Mouse (Mus musculus) cerebellum, postnatal 36 days (tissue): ENCODE measurements around the gene Slc39a11.
A peak's percentile ranks its signal among the peaks of the same experiment; 100 is the strongest.

Experiments used
- DNase-seq, 2 experiments: peaks; one replicate each; pipeline ENCODE4 v3.0.0; 2021 to 2022; ENCODE audit warnings: mixed read lengths in 2 of 2

Gene Slc39a11

DNA sequence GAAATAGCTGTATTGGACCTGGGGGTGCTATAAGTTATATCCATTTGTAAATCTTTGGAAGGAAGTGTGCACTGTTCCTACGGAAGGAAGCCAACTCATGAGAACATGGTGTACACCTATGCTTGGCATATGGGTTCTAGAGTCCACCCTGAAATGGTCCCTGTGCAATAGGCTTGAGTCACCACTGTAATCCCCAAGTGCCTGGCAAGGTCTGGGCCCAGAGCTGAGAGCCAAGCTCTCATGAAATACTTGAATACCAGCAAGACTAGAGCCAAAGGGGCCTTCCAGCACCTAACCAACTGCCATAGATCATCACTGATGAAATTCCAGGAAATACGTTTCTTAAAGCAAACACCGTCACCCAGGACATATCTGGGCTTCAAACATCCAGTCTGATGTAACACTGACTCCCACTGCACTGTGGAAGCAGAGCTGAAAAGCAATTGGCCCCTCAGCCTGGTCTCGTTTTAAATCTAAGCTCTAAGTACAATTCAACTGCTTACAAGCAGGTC lies 111.4 kb downstream of the Slc39a11 start:
- DNase-seq = no peak

DNA sequence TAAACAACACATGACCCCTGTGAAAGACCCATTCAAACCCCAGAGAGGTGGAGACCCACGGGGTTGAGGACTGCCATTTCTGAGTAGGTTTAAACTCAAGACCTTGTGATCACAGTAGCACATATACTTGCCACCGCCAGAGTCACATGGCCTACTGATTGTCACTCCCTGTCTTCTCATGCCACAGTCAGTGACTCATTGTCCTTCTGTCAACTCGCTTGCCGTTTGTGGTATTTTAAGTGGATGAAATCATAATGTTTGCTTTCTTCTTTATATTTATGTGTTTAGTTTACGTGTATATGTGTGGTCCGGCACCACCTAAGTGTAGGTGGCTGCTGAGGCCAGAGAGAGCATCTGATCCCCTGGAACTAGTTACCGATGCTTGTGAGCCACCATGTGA lies 112.2 kb downstream of the Slc39a11 start:
- DNase-seq = no peak

DNA sequence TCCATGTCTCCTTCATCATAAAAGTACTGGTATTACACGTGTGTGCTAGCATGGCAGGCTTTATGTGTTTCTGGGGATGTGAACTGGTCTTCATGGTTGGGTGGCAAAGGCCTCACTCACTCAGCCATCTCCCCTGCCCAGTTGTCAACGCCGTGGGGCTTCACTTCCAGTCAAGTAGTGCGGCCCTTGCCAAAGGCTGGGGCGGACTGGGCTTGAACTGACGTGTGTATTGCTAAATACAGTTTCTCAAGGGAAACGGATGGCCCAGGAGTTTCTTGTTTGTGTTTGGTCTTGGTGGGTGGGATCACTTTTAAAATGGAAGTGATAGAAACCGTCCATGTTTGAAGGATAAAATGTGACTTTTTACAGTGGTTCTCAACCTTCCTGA lies 112.7 kb downstream of the Slc39a11 start:
- no peak for DNase-seq

DNA sequence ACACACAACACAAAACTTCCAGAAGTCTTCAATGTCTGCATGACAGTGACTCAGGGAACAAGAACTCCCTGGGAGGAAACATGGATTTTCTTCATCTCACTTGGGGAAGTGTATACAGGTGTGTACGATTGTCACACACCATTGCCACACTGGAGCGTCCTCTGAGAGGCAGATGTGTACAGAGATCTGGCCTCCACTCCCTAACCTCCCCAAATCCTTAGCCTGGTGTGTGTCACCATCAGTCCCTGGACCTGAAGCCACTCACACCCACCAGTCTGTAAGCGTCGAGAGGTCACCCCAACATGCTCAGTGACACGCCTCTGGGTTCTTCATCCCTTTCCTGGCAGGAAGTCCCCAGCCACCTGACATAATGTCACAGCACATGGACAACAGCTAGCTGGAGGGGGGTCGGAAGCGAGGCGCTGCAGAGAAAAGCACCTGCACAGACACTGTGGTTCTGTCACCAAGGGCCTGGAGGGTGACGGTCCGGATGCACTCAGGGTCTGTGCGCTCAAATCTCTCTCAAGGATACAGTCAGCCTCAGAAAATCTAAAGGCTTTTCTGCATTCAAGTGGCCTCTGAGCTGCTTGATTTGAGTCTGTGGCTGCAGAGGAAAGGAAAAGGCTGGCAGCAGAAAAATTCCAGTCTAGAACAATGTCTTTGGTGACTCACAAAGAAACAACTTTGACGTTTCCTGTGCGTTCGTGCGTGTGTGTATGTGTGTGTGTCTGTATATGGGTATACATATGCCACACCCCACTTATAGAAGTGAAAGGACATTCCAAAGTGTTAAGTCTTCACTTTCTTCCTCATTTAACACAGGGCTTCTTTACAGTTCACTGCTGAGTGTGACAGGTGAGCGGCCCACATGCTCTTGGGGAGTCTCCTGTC lies 113.3 kb downstream of the Slc39a11 start:
- no peak for DNase-seq

DNA sequence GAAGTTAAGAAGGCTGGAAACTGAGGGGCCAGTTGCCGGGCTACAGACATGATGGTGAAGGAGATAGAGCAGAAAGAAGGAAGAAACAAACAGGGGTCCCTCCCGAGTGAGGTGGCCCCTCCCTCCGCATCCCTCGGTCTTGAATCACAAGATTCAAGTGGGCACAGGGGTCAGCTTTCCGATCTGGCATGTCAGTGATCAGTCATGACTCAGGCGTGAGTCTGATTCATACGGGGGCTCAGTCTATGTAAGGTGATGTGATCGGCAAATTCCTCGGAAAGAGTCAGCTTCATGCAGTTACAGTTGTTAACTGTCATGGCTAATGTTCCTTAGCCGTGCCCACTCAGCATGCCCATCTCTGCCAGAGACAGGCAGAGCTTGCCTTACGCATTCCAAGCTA lies 115.5 kb downstream of the Slc39a11 start:
- DNase-seq = no peak

DNA sequence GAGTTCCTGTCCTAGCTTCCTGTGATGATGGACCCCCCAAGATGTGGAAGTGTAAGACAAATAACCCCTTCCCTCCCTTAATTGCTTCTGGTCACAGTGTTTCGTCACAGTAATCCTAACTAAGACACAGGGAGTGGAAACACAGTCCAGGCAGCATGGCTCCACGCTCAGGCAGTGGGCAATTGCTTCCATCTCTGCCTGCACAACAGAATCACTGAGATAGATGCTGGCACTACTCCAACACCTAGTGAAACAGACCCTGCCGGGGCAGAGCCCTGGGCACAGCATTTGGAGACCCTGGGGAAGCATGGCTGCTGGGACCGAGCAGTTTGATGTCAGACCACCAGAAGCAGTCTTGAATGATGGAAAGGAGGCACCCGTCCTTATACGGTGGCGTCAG lies 115.9 kb downstream of the Slc39a11 start:
- DNase-seq = no peak

DNA sequence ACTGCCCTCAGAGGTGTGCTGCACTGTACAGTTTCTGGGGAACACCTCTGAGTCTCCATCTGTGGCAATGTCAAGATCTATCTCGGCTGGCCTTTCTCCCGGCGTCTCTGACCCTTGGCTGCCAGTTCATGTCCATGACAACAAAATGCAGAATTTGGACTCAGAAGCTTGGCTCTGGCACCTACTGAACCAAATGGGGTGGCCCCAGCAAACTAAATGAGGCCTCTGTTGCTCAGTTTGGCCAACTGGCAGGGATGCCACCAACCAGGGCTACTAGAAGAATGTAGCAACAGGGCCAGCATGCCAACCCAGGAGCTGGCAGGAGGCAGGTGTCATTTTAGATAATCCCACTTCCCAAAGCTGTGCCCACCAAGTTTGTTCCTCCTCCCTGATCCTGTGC lies 121.5 kb downstream of the Slc39a11 start:
- peak in 1 of 2 experiments; percentile 18 for DNase-seq

DNA sequence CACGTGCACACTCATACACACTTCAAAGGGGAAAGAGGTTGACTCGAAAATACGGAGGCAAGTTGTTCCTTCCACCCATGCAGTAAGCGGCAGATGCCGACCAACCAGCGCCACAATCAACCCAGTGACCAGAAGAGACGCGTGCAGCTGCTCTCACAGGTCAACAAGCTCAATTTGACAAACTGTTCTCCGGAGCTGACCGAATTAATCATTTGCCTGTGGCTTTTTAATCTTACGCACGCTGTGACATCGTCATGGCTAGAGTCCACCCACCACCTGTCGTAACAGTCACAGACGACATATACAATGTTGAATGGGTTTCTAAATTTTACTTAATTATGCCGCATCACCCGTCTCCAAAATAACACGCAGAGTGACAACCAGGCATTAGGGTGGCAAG lies 124.1 kb downstream of the Slc39a11 start:
- no peak for DNase-seq

DNA sequence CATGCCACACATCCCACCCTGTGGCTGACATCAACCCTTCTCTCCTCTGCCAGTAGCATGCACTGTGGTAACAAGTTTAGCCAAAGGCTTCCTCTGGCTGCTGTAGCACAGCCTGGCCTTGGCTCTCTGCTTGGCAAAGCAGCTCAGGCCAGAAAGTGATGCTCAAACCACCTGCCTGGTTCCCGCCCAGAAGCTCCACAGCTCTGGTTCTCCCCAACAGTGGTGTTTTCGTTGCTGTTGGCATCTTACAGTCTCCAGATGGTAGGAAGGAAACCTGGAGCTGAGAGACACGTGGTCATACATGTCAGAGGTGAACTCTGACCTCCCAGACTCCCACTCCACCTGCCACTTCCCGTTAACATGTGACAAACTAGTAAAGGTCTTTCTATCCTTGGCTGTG lies 127.2 kb downstream of the Slc39a11 start:
- DNase-seq = no peak

DNA sequence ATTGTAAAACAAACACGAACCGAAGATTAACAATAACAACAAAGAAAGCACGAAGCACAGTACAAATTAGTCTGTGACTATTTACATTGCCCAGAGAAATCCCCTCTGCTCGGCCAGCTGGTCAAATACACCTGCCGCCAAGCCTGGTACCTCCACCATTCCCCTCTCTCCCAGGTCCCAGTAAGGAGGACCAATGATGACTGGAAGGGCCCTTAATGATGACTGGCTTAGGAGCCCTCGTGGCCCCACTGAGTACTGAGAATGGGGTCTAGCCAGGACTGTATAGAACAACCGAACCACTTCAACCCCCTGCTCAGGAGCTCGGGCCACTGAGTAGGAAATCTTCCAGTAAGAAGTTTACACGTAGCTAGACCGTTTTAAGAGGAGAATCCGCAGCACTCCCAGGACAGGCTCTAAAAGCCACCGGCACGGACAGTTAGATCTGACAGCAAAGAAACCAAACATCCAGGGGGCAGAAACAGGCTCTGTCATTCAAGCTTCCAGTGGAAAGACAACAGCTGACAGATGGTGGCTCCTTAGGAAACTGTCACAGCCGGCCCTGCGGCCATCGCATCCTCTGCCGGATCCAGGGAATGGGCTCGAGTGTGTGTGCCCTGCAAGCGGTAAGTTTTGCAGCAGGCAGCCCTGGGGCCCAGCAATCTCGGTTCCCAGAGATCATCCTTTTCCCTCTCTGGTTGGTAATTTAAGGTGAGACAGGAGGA lies 128.2 kb downstream of the Slc39a11 start:
- DNase-seq = peak; percentile 20 to 23

DNA sequence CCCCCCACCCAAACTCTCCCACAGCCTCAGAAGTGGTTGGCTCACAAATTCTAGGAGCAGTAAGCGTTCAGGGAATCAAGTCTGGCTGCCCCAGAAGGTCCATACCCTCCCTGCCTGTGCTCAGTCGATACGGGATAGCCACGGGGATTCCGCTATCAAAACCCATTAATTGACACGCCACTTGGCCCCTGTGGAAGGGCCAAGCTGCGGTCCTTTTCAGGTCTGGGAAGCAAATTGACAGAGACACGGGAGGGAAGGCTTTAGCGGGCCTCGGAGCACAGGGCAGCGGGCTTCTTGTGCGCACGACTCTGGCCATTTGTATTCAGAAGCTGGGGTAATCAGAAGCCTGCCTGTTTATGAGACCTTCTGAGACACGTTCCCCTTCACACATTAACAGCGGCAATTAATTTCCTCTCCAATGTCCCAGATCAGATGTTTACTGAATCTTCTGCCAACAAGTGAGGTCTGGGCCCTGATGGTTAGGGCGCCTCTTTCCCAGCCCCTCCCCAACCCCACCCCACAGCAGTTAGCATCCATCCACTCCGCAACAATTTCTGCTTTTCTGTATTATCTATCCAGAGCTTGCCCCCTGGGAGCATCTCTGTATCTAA lies 128.9 kb downstream of the Slc39a11 start:
- no peak for DNase-seq

DNA sequence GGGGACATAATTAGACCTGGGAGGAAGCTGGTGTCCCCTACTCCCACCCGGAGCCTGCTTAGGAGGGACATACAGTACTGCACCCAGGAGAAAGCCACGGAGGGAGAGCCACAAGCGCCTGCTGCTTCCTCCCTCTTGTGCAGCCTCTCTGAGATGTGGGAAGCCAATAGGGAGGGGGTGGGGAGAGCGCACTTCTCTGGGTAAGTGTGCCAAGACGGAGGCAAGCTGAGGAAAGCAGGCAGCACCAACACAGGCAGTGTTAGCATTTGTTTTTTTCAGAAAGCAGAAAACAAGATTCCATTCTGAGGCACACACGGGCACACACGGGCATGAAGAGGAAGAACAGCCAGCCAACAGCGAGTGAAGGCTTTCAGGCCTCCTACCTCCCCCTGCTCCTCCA lies 129.5 kb downstream of the Slc39a11 start:
- no peak for DNase-seq

DNA sequence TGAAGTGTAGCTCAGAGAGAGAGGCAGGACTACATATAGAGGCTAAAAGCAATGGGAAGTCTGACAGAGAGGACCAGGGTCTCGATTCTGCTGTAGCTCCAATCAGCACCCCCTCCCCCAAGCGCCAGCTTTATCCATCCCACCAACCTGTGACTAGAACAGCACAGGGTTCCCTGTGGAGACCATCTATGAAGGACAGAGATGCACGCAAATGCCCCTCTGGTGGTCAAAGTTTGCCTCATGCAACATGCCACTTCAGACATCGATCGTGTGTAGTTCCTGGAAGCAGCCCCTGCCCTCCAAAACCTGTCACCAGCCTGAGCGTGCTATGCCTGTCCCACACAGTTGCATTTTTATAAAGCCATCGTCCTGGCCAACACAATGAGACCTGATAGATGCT lies 129.9 kb downstream of the Slc39a11 start:
- no peak for DNase-seq

DNA sequence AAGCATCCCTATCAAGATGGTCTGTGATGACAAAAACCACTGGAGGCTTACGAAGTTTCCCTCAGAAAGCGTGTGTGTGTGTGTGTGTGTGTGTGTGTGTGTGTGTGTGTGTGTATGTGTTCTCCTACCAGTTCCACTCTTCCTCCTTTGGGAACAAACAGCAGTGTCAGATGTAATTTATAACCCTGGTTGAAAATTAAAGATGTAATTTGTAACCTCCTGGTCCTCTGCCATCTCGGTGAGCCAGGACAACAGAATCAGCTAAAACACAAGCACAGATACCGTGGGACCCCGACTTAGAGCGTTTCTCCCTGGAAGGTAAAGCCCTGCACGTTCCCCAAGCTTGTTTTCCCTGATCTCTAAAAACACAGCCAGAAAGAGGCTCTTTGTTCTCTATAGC lies 131.7 kb downstream of the Slc39a11 start:
- DNase-seq = no peak

DNA sequence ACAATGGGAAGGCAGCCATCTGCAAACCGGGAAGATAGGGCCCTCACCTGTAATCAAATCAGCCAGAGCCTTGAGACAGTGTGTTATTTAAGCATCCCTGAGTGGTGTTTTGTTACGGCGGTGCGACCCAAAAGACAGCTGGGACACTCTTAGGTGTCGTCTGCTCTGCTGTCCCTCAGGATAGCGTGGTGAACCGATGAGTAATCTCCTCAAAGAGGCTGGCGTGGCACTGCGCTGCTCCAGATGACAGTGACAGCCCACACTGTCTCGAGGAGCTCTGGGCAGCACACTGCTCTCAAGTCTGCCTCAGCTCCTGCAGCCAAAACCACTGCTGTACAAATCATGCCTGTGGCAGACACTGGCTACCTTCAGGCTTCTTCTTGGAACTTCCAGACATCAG lies 133.7 kb downstream of the Slc39a11 start:
- no peak for DNase-seq

DNA sequence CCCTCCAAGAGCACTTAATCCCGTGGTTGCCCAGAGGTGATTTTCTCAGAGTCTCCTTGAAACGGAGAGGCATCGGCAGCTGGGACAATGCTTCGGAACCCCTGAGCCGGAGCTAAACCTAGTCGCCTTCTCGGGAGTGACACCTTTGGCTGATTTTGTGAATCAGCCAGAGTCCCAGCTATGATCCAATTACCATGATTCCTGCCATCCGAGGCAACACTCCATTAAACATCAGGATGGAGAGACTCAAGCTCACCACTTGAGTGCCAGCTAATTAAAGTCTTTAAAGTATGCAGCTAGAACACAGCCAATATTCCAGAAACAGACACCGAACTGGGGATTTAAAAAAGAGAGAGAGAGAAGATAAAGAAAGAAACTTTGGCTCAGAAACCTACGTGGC lies 136.9 kb downstream of the Slc39a11 start:
- DNase-seq = no peak

DNA sequence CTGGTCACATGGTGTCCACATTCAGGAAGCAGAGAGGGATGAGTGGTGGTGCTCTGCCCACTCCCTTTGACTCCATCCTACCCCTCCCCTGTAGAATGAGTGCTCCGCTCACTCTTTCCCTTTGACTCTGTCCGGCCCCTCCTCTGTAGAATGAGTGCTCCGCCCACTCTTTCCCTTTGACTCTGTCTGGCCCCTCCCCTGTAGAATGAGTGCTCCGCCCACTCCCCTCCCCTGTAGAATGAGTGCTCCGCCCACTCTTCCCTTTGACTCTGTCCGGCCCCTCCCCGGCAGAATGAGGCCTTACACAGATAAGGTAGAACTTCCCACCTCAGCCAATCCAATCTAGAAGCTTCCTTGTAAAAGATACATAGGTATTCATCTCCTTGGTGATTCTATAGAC lies 137.7 kb downstream of the Slc39a11 start:
- DNase-seq = no peak

DNA sequence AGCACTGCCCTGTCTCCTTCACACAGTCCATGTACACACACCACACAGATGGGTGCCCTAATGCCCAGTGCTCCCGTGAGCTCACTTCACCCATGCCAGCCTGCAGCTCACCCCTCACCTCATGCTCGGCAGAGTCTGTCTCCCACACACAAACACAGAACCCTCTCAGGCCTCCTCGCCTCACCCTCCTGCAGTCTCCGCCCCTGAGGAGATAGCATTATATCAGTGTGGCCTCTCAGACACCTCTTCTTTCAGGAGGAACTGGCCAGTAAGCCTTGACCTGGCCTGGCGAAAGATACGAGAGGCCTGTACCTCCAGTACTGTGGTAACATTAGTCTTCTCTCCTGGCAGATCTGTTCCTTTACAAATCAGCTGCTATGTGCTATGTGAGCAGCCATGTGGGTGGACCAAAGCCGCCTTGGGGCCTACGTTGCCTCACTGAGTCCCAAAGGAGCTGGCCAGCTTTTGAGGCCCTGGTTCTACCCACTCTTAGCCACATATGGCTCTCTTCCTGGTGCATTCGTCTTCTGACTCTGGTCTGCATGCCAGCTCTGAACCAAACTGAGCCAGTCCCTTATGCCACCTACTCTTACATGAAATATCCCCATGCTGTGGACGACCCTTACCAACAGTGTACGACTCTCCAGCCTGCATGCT lies 138.8 kb downstream of the Slc39a11 start:
- DNase-seq = no peak

DNA sequence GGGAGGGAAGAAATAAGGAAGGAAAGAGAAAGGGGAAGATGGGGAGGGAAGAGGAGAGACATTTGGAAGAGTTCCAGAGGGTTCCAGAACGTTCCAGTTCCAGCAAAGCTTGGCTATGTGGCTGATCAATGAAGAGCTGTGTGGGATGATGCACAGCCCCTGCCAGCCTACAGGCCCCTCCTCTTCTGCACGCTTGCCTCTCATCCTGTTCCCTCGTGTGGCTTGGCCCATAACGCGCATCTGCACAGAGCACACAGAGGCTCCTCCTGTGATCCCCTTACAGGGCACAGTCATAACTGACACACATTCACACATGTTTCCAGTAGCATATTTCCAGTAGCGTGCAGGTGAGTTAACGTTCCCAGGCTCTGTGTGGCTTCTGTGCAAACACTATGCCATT lies 139.6 kb downstream of the Slc39a11 start:
- no peak for DNase-seq

DNA sequence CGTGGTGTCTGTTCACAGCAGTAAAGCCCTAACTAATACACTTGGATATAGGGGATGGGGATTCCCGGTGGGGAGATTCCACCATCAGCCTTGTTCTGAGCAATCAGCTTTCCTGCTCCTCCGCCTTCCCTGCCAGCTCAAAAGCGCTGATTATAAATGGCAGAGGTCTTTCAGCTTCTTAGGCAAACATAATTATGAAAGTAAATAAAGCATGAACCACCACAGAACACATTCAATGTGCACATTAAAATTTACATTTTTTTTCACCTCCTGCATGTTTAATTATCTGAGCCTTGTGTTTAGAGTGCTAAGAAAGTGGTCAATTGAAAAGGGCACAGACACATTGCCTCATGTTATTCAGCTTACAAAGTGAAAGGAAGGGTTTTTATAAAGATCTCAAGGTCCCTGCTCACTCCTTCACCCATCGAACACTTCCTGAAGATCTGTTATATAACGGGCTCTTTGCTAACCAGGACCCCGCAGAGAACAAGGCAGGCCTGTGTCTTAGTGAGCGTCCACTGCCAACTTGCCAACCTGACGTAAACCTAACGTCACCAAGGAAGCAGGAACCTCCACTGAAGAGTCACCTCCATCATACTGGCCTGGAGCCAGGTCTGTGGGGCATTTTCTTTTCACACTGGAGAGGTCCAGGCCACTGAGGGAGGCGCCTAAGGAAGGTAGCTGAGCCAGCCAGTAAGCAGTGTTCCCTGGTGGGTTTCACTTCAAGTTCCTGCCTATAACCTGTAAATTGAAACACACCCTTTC lies 142.0 kb downstream of the Slc39a11 start:
- no peak for DNase-seq

DNA sequence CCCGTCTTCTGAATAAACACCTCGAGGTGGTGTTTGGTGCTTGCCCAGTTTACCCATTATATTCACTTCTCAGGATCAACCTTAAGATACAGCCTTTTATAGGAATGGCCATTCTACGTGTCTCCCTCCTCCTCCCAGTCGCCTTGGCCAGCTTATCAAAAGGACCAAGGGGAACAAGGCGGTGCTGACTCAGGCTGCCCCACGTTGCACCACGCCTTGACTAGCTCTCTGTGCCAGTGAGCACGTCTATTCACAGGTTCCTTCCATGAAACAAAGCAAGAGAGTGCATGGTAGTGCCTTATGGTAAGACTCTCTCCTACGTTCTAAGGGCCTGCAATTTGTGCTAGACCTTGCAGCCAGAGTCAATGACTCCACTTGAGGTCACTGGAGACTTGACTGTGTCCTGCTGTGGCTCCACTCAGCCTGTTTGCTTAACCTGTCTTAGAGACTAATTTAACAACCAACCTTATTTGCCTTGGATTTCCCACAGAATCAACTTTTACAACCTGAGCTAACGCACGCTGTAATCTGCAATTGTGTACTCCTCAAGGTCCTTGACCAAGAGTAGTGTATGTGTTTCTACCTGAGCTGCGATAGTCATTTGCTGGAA lies 144.2 kb downstream of the Slc39a11 start:
- no peak for DNase-seq
